Mouse (Mus musculus): ENCODE measurements around the gene Fermt3.
"Not testable (repeated sequence)": the region's sequence is repeated elsewhere in the genome, so short reads cannot be mapped to it uniquely, and the experiment has no call there.

The Fermt3 gene

GRCm38 (mm10) chr19:7019191-7019590, at the start of gene Fermt3:
Gene Fermt3 (minus strand): TSS chr19:7019469.
- DNase-seq (ENCODE audit: low spot score in 2 of 2): no peak

DNA sequence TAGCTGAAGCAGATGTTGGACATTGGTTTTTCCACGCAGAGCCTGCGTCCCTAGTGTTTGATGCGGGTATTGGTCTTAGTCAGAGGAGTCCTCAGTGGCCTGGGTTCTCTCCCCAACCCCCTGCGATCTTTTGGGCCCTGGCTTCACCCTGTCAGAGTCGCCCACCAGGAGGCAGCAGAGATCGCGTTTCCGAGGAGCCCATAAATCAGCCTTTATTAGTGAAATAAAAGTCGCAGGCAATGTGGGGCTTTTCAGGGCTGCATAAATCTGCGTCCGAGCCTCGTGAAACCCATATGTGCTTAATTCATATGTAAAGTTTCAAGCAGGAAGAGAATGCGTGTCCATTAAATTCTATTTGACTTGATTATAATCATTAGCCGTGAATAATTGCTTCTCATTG, 48.9 kb upstream of the Fermt3 start:
- peak in 1 of 2 experiments; percentile 76 for DNase-seq (ENCODE audit: low spot score in 2 of 2)

DNA sequence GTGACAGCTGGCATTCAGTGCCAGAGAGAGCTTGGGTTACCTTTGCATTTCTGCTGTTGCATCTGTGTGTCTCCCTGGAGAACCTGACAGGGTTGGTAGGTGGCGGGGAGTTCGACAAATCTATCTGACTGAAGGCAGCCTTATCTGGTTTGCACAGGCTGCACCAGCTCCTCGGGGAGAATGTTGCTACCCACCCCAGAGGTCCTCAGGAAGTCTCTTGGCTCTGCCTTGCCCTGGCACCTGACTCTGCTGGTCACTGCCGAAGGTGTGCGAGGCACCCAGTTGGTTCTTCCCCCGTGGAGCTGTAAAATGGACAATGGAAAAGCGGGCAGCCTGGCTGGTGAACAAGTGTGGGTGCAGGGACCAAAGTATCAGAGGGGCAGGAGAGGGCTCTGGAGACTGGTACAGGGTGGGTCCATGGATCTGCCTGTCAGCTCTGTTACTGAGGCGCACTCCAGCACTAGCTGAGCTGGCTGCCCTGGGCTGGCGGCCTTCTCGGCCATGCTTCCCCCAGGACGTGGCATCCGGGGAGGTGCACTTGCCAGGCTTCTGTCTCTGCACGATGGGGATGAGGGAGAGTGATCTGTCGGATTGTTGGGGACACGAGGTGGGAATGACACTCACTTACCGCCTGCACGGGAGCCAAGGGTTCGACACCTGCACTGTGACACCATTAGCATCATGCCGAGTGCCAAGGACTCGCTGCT, 48.2 kb upstream of the Fermt3 start:
- DNase-seq (ENCODE audit: low spot score in 2 of 2): no peak

GRCm38 (mm10) chr19:7066828-7067342, 47.6 kb upstream of the Fermt3 start:
- no peak for DNase-seq (ENCODE audit: low spot score in 2 of 2)

- DNase-seq (ENCODE audit: low spot score in 2 of 2): no peak
Observed at GRCm38 (mm10) chr19:7066034-7066827, 47.0 kb upstream of the Fermt3 start.

DNA sequence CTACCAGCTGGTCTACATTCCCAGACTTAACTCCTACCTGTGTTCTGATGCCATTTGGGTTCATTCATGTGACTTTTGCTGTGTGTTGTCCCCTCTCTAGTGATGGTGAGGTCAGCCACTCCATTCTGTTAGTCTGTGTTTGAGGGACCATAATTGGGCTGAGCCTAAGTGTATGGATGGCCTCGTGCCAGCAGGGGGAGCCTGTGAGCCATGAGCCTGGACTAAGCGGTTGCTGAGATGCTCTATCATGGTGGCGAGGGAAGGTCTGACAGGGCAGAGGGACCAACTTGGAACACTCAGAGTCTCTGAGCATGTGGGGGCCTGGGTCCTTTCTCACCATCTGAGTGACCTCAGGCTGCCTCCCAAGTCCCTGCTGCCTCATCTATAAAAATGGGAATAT, 45.3 kb upstream of the Fermt3 start:
- peak in 1 of 2 experiments; percentile 82 for DNase-seq (ENCODE audit: low spot score in 2 of 2)

DNA sequence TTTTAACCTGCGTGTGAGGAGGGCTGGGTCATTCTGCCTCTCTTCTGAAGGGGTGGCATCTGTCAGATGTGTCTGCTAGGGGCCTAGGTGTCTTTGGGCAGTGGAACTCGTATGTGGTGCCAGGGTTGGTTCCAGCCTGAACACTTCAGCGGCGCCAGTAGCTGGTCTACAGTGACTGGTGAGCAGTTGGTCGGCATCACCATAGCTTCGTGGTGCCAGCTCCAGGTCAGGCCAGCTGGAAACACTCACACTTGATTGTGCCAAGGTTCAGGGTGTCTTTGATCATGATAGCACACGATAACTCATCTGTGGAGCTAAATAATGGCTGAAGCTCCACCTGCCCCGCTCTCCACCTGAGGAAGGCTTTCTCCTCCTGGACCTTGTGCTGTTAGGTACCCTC, 43.6 kb upstream of the Fermt3 start:
- no peak for DNase-seq (ENCODE audit: low spot score in 2 of 2)

- DNase-seq (ENCODE audit: low spot score in 2 of 2): no peak
Observed at GRCm38 (mm10) chr19:7062110-7062509, 42.8 kb upstream of the Fermt3 start.

DNA sequence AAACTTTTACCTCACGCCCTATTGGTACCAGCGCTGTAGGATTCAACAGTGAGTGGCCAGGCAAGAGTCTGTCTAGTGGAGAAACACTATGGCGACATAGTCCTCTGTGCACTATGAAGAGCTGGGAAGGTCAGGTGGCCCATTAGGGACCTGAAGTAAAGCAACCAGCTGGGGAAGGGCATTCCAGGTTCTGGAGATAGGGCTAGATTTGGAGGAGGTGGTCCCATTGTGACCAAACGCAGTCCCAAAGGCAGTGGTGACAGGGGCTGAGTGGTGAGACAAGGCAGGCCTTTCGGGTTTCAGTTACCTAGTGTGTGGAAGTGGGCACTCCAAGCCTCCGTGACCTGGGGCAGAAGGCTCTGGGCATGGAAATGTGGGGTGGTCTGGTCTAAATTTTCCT, 39.3 kb upstream of the Fermt3 start:
- DNase-seq (ENCODE audit: low spot score in 2 of 2): no peak

- DNase-seq (ENCODE audit: low spot score in 2 of 2): peak; percentile 56 to 65
Observed at GRCm38 (mm10) chr19:7057722-7058207, 38.5 kb upstream of the Fermt3 start.

- peak in 1 of 2 experiments; percentile 33 for DNase-seq (ENCODE audit: low spot score in 2 of 2)
Observed at GRCm38 (mm10) chr19:7057126-7057721, 38.0 kb upstream of the Fermt3 start.

DNA sequence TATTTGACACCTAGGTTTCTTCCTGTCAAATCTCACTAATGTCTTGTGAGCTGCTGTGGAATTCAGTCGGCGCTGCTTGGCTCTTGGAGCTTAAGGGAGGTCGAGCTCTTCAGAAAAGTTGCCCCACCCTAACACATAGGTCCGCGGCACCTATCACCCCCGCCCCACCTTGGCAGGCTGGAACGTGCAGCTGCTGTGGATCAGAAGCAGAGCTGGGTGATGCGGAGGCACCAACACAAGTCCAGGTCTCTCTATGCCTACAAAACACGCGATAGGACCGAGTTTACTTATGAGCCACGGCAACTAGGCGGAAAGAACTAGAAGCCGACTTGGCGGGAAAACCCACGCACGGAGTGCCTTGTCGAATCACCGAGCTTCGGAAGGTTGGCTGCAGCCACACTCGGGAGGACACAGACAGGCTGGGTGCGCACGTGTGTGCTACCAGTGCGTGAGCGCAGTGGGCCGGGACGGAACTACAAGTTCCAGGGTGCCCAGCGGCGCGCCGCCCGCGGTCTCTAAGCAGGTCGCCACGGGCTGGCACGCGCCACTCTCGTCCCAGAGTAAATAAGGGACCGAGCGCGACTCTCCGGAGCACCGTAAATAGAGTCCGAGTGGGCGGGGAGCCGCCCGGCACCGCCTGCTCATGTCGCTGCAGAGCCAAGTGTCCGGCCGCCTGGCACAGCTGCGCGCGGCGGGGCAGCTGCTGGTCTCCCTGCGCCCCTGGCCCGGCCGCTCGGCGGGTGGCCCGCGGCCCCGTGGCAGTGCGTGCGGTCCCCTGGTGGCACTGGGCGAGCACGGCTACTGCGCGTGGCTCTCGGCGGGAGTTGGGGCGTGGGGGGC, 37.2 kb upstream of the Fermt3 start, which contains the start of gene Macrod1:
TSS of gene Macrod1 (plus strand) at position 563 of the 840 bp plus-strand sequence.
- peak; percentile 74 to 75 for DNase-seq (ENCODE audit: low spot score in 2 of 2)

DNA sequence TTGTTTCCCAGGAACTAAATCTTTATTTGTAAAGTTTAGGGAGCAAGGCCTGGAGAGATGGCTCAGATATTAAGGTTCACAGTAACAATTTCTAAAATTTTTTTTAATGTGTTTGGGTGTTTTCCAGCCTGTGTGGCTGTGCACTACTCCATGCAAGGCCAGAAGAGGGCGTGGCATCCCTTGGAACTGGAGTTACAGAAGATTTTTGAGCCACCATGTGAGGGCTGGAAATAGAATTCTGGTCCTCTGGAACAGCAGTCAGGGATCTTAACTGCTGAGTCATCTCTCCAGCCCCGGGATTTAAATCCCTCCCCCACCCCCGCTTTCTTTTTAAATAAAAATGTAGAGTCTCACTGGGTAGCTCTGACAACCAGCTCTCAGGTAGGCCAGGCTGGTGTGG, 35.9 kb upstream of the Fermt3 start:
- DNase-seq (ENCODE audit: low spot score in 2 of 2): no peak

DNA sequence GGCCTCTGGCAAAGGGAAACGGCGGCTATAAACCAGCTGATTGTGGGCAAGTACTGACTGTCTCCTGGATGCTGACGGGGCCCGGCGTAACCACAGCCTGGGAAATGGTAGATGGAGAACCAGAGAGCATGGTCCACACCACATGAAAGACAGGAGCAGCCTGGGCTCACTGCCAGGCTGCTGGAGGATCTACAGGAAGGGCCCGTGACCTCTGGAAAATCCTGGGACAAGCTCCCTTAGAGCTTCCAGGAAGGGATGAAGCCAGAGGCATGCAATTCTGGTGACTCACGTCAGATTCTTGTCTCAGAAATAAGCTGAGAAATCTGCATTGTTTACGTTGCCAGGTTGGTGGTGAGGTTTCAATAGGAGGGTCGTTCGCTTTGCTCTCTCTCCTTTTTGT, 35.5 kb upstream of the Fermt3 start:
- no peak for DNase-seq (ENCODE audit: low spot score in 2 of 2)

GRCm38 (mm10) chr19:7053382-7053781, 34.1 kb upstream of the Fermt3 start:
- DNase-seq (ENCODE audit: low spot score in 2 of 2): not testable (repeated sequence)

DNA sequence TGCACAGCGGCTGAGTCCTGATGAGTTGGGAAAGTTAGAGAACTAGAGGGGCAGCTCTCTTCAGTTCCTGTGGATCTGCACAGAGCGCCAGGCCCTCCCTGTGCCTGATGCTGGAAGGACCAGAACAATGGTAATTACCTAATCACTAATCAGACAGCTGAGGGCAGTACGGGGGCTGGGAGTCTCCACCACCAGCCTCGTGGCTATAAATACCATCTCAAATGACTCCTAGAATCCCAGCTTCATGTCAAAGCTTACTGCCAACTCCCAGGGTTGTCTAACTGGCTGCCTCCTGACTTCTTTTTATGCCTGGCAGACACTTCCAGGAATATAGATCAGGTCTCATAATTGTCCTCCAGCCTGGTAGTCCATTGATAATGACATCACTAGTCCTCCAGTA, 25.4 kb upstream of the Fermt3 start:
- DNase-seq (ENCODE audit: low spot score in 2 of 2): no peak

DNA sequence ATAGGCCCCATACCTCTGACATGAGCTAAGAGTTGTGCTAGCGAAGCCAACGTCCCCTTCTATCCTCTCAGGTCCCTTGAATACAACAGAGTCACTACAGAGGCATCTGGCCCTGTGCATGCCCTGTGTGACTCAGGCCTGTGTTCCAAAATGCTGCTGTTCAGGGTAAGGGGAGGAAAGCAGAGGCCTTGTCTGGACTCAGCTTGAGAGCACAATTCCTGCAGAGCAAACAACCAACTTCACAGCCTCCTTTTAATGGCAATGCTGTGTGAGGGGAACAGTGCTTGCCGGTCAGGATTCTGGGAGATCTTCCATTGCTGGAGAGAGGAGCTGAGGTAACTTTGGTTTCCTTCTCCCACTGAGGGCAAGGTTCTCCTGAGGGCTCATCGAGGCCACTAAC, 25.0 kb upstream of the Fermt3 start:
- no peak for DNase-seq (ENCODE audit: low spot score in 2 of 2)

- no peak for DNase-seq (ENCODE audit: low spot score in 2 of 2)
Observed at GRCm38 (mm10) chr19:7041171-7041570, 21.9 kb upstream of the Fermt3 start.

DNA sequence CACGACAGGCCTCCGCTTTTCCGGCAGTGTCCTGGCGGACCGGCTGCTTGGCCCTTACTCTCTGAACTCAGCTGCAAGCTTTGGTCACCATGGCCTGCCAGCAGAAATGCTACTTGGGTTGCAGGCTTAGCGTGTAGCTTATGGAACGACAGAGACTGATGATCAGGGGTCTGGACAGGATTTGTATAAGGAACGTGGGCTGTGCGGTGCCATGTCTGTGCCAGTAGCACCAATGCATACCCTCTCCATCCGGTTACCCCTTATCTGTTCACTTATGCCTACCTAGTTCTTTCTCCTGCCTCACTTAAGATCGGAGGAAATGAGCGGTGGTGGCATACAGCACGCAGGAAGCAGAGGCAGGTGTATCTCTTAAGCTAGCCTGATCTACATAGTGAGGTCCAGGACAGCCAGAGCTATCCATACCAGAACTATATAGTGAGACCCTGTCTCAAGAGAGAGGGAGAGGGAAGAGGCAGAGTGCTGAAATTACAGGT, 21.4 kb upstream of the Fermt3 start:
- no peak for DNase-seq (ENCODE audit: low spot score in 2 of 2)

- DNase-seq (ENCODE audit: low spot score in 2 of 2): peak; percentile 98 to 100
Observed at GRCm38 (mm10) chr19:7039841-7040636, 20.8 kb upstream of the Fermt3 start, which contains the start of gene Stip1. Gene Stip1 (minus strand): TSS chr19:7039967.
